Mouse (Mus musculus) CH12.LX (cell line): ENCODE data around the gene Mfsd4a. TPM values are rescaled to one million over a fixed set of nuclear protein-coding genes. Genes with fewer than 3 reads are reported as not detected.

ENCODE experiments used
- DNase-seq: peaks from one replicate; pipeline ENCODE4 v3.0.0-alpha.2; 2013; ENCODE audit errors: extremely low read depth
- H3K27ac ChIP-seq: 2 replicates; pipeline ENCODE4 v1.5.1; 2012; ENCODE audit warnings: low read depth, mild to moderate bottlenecking, control low read depth, moderate library complexity; ENCODE audit not compliant: insufficient read depth
- H3K27me3 ChIP-seq: replicated peaks from 2 replicates; pipeline ENCODE3; 2012; ENCODE audit warnings: inconsistent platforms
- H3K36me3 ChIP-seq, 2 experiments: replicated peaks in 1 of 2; 2 replicates each; pipeline versions ENCODE3 to v1.6.1; 2012; ENCODE audit warnings: inconsistent platforms in 1 of 2, low read length in 1 of 2, mild to moderate bottlenecking in 1 of 2, mixed read lengths in 1 of 2, moderate library complexity in 1 of 2; ENCODE audit not compliant: control insufficient read depth in 1 of 2, insufficient read depth in 1 of 2
- H3K4me1 ChIP-seq, 2 experiments: 2 replicates each; pipeline ENCODE4 v1.6.1; 2012; ENCODE audit warnings: inconsistent platforms in 1 of 2, moderate library complexity in 1 of 2; ENCODE audit not compliant: insufficient read depth in 2 of 2, control insufficient read depth in 1 of 2
- H3K4me2 ChIP-seq: 2 replicates; pipeline ENCODE4 v1.6.1; 2012; ENCODE audit warnings: low read depth, mild to moderate bottlenecking, control low read depth; ENCODE audit not compliant: poor library complexity, insufficient read depth, severe bottlenecking
- H3K4me3 ChIP-seq, 3 experiments: fragments of 150-350 bp in 1 of 3; sonication (generic) in 1 of 3; replicated peaks in 1 of 3; 2 replicates each; pipeline versions ENCODE3 to v1.5.1; 2011 to 2012; ENCODE audit warnings: low read depth in 2 of 3, low read length in 2 of 3, mild to moderate bottlenecking in 2 of 3, moderate library complexity in 2 of 3, control low read depth in 1 of 3, improper control_type of control experiment in 1 of 3, inconsistent platforms in 1 of 3, mixed read lengths in 1 of 3; ENCODE audit not compliant: poor library complexity in 1 of 3
- H3K79me2 ChIP-seq: replicated peaks from 2 replicates; pipeline ENCODE4 v1.6.1; 2012; ENCODE audit warnings: mild to moderate bottlenecking, moderate library complexity; ENCODE audit not compliant: control insufficient read depth, poor library complexity, insufficient read depth, severe bottlenecking; ENCODE audit errors: extremely low read depth
- H3K9ac ChIP-seq: 2 replicates; pipeline ENCODE4 v1.6.1; 2012; ENCODE audit warnings: low read depth, mild to moderate bottlenecking, control low read depth, moderate library complexity; ENCODE audit not compliant: insufficient read depth
- H3K9me3 ChIP-seq: replicated peaks from 2 replicates; pipeline ENCODE3; 2012; ENCODE audit warnings: low read length, inconsistent platforms, mixed read lengths
- CHD1 ChIP-seq: IDR thresholded peaks from 2 replicates; pipeline ENCODE4 v1.6.1; 2012; ENCODE audit warnings: low read depth, low read length, improper control_type of control experiment, inconsistent platforms
- CHD2 ChIP-seq: IDR thresholded peaks from 2 replicates; pipeline ENCODE4 v1.6.1; 2011; ENCODE audit warnings: low read length, improper control_type of control experiment
- E2F4 ChIP-seq: IDR thresholded peaks from 2 replicates; pipeline ENCODE4 v1.6.1; 2011; ENCODE audit warnings: low read depth, low read length, improper control_type of control experiment; ENCODE audit not compliant: insufficient replicate concordance
- GABPA ChIP-seq: IDR thresholded peaks from 2 replicates; pipeline ENCODE4 v1.6.1; 2012; ENCODE audit warnings: low read depth, low read length, improper control_type of control experiment, inconsistent platforms; ENCODE audit not compliant: insufficient replicate concordance
- MAX ChIP-seq: IDR thresholded peaks from 2 replicates; pipeline ENCODE4 v1.6.1; 2011; ENCODE audit warnings: low read length, improper control_type of control experiment
- MAZ ChIP-seq: IDR thresholded peaks from 2 replicates; pipeline ENCODE4 v1.6.1; 2012; ENCODE audit warnings: low read depth, mild to moderate bottlenecking, inconsistent platforms, low read length, improper control_type of control experiment, moderate library complexity
- MXI1 ChIP-seq: IDR thresholded peaks from 2 replicates; pipeline ENCODE4 v1.6.1; 2011; ENCODE audit warnings: mild to moderate bottlenecking, low read depth, low read length, improper control_type of control experiment
- MYC ChIP-seq: IDR thresholded peaks from 2 replicates; pipeline ENCODE4 v1.6.1; 2011; ENCODE audit warnings: low read depth, mild to moderate bottlenecking, improper control_type of control experiment, low read length
- NRF1 ChIP-seq: IDR thresholded peaks from 2 replicates; pipeline ENCODE4 v1.6.1; 2014; ENCODE audit warnings: low read depth, mild to moderate bottlenecking, inconsistent platforms, low read length, improper control_type of control experiment, moderate library complexity
- PAX5 ChIP-seq: IDR thresholded peaks from 2 replicates; pipeline ENCODE4 v1.6.1; 2012; ENCODE audit warnings: low read length, inconsistent platforms, mixed read lengths
- POLR2A ChIP-seq: IDR thresholded peaks from 2 replicates; pipeline ENCODE4 v1.6.1; 2011; ENCODE audit warnings: low read depth, mild to moderate bottlenecking, improper control_type of control experiment, low read length
- POLR2AphosphoS2 ChIP-seq: IDR thresholded peaks from 2 replicates; pipeline ENCODE4 v1.6.1; 2011; ENCODE audit warnings: low read depth, low read length, improper control_type of control experiment
- TBP ChIP-seq: conservative IDR thresholded peaks from 2 replicates; pipeline ENCODE4 v1.6.1; 2011; ENCODE audit warnings: low read depth, low read length, improper control_type of control experiment
- TCF12 ChIP-seq: IDR thresholded peaks from 2 replicates; pipeline ENCODE4 v1.6.1; 2014; ENCODE audit warnings: low read depth, mild to moderate bottlenecking, inconsistent platforms, low read length, improper control_type of control experiment
- ZKSCAN1 ChIP-seq: IDR thresholded peaks from 2 replicates; pipeline ENCODE4 v1.6.1; 2012; ENCODE audit warnings: low read depth, inconsistent platforms, low read length, improper control_type of control experiment, borderline replicate concordance
- dilution Hi-C: fragments of 300-500 bp; cut with MboI; formaldehyde crosslinking; loops from 2 replicates; pipeline ENCODE4 v1.14.3; 2020; ENCODE audit warnings: low sequenced_read_pairs; ENCODE audit not compliant: extremely low pct_unique_long_range_greater_than_20kb, extremely low pct_ligation_motif_present
- in situ Hi-C: fragments of 300-500 bp; cut with MboI; formaldehyde crosslinking; loops from 3 replicates; pipeline ENCODE4 v1.14.3; 2019; ENCODE audit warnings: low sequenced_read_pairs, low pct_ligation_motif_present, low pct_unique_long_range_greater_than_20kb, mixed read lengths
- polyA plus RNA-seq: library from polyadenylated mRNA; unstranded; fragments of >175 nt; gene quantifications from 2 replicates; pipeline ENCODE4 v1.2.1, GENCODE M21; 2012; ENCODE audit warnings: low read depth; ENCODE audit not compliant: insufficient read length
- total RNA-seq, 2 experiments: library from RNA; depleted of rRNA; stranded (reverse); fragments of 300-350 nt in 1 of 2; fragments of >200 nt in 1 of 2; gene quantifications; 2 replicates each; pipeline ENCODE4 v1.2.3; 2012 to 2014

Gene Mfsd4a
- total and polyA plus RNA-seq, 3 experiments = 1.4 to 11.8 (median 5.2) TPM

DNA sequence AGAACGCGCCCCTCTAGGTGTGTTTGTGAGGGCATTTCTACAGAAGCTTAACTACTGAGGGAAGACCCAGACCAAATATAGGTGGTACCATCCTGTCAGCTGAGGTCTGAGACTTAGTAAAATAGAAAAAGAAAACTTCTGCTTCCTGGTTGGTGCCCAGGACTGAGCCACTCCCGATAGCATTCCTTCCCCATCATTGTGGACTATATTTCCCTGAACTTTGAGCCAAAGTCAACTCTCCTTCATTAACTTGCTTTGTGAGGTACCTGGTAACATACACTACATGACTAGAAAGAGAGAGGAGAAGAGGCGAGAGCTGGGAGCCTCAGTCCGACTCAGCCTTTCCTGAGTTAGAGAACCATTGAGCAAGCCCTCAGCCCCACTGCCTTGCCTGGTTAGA is 9.3 kb downstream of the Mfsd4a start:
- Histone ChIP-seq H3K9ac (no peak overlapping the region), H3K27ac (no peak overlapping the region), H3K4me2 (no peak overlapping the region), H3K4me1 (peaks cover 27 to 57% of the 10 kb centered on the region in 2 experiments), H3K4me3 (no peak overlapping the region), H3K27me3 (peaks cover 13% of the 10 kb centered on the region), H3K9me3 (no peaks in the 10 kb centered on the region), H3K79me2 (no peaks in the 10 kb centered on the region), H3K36me3 (no peaks in the 10 kb centered on the region)
- DNase-seq = no peak
- dilution Hi-C loops (no loop called here), in situ Hi-C loops (no loop called here)
- TF ChIP-seq GABPA (no peak), NRF1 (no peak), ZKSCAN1 (no peak), POLR2AphosphoS2 (no peak), MAZ (no peak)

DNA sequence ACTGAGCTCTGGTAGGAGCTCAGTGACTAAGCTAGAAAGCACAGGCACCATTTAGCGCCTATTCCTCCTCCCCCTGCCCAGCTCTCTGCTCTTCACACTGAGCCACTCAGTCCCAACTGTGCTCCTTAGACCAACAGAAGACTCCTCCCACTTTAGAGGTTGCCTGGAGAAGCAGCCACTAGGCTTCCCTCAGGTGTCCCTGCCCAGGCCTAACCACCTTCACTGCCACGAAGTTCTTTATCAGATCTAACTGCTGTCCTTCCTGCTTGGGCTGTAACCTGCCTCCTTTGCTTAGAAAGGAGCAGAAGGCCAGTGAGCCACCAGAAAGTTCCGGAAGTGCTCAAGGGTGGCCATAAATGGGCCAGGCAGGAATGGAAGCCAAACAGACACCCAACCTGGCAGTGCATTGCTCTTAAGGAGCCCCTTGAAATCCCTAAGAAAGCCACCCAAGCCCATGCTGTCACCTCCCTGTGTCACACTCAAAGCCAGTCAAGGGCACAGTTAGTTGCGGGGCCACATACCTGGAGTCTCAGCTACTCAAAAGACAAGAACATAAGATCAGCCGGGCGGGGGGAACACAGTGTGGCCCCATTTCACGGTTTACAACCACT is 12.7 kb downstream of the Mfsd4a start:
- DNase-seq = no peak
- H3K27me3 ChIP-seq = no peaks in the 10 kb centered on the region
- no peak overlapping the region for H3K4me3 ChIP-seq
- dilution Hi-C loops (no loop called here), in situ Hi-C loops (no loop called here)
- peaks cover 18 to 52% of the 10 kb centered on the region in 2 experiments for H3K4me1 ChIP-seq
- no peak overlapping the region for H3K9ac ChIP-seq
- H3K79me2 ChIP-seq = no peaks in the 10 kb centered on the region
- H3K36me3 ChIP-seq = peaks cover 0 to 3% of the 10 kb centered on the region in 2 experiments
- no peak for TF ChIP-seq TCF12
- no peak for TF ChIP-seq E2F4
- no peak for TF ChIP-seq CHD2
- no peak for TF ChIP-seq TBP
- no peak for TF ChIP-seq POLR2A
- no peak for TF ChIP-seq GABPA
- no peak for TF ChIP-seq CHD1
- TF ChIP-seq MAX = no peak
- H3K27ac ChIP-seq = no peak overlapping the region
- H3K4me2 ChIP-seq = no peak overlapping the region
- H3K9me3 ChIP-seq = no peaks in the 10 kb centered on the region

DNA sequence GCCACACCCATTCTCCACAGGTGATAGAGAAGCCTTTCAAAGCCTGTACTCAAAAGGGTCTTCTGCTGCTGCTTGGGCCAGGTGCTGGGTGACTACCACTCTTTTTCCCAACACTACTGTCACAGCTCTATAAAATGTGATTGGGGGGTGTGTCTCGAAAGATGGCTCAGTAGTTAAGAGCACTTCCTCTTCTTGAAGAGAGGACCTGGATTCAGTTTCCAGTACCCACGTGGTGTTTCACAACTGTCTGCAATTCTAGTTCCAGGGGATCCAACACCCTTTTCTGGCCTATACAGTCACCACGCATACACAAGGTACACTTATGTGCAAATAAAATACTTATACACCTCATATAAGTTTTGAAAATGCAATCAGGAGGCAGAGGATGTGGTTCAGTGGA is 13.5 kb downstream of the Mfsd4a start:
- DNase-seq = peak; percentile 49
- peak; percentile 63; the same call in 1 of the 2 replicates for TF ChIP-seq MXI1
- TF ChIP-seq MYC = peak; percentile 60; the same call in 1 of the 2 replicates
- peak; percentile 41; the same call in 1 of the 2 replicates for TF ChIP-seq MAX
- TF ChIP-seq PAX5 = no peak
- TF ChIP-seq, all 38 proteins: peak for 3
- H3K27me3 ChIP-seq = no peaks in the 10 kb centered on the region

More for the DNA sequence above, 13.5 kb downstream of the Mfsd4a start:
- Histone ChIP-seq H3K4me3 (no peak overlapping the region), H3K79me2 (no peaks in the 10 kb centered on the region), H3K4me1 (peaks cover 11 to 45% of the 10 kb centered on the region in 2 experiments), H3K4me2 (no peak overlapping the region), H3K36me3 (peaks cover 0 to 3% of the 10 kb centered on the region in 2 experiments), H3K27ac (no peak overlapping the region), H3K9ac (no peak overlapping the region), H3K9me3 (no peaks in the 10 kb centered on the region)
- in situ Hi-C loops = no loop called here
- dilution Hi-C loops = no loop called here
